Mouse (Mus musculus) kidney, adult 8-10 months (tissue): ENCODE measurements around the gene Adamts3.

Experiments
- DNase-seq, 2 experiments: peaks; one replicate each; pipeline ENCODE4 v3.0.0; 2022

Gene Adamts3

GRCm38 (mm10) chr5:89814552-89814951, 68.6 kb downstream of the Adamts3 start:
- no peak for DNase-seq

GRCm38 (mm10) chr5:89800181-89800816, 82.8 kb downstream of the Adamts3 start:
- DNase-seq, result no peak

- no peak for DNase-seq
Observed at GRCm38 (mm10) chr5:89793706-89794105, 89.4 kb downstream of the Adamts3 start.

GRCm38 (mm10) chr5:89784635-89785034, 98.5 kb downstream of the Adamts3 start:
- no peak for DNase-seq

- DNase-seq, result no peak
Observed at GRCm38 (mm10) chr5:89779823-89780222, 103.3 kb downstream of the Adamts3 start.

GRCm38 (mm10) chr5:89778610-89779009, 104.5 kb downstream of the Adamts3 start:
- DNase-seq, result no peak

- no peak for DNase-seq
Observed at GRCm38 (mm10) chr5:89777411-89777810, 105.7 kb downstream of the Adamts3 start.

GRCm38 (mm10) chr5:89770655-89771355, 112.3 kb downstream of the Adamts3 start:
- DNase-seq, result no peak

- DNase-seq, result no peak
Observed at GRCm38 (mm10) chr5:89763189-89764187, 119.6 kb downstream of the Adamts3 start.

- no peak for DNase-seq
Observed at GRCm38 (mm10) chr5:89760368-89760767, 122.8 kb downstream of the Adamts3 start.

- DNase-seq, result no peak
Observed at GRCm38 (mm10) chr5:89751836-89752235, 131.3 kb downstream of the Adamts3 start.

- DNase-seq, result no peak
Observed at GRCm38 (mm10) chr5:89748185-89748884, 134.8 kb downstream of the Adamts3 start.

- no peak for DNase-seq
Observed at GRCm38 (mm10) chr5:89747149-89747659, 135.9 kb downstream of the Adamts3 start.

- no peak for DNase-seq
Observed at GRCm38 (mm10) chr5:89745112-89745511, 138.0 kb downstream of the Adamts3 start.

- no peak for DNase-seq
Observed at GRCm38 (mm10) chr5:89734759-89735158, 148.4 kb downstream of the Adamts3 start.

GRCm38 (mm10) chr5:89730411-89730810, 152.7 kb downstream of the Adamts3 start:
- no peak for DNase-seq

GRCm38 (mm10) chr5:89728117-89728516, 155.0 kb downstream of the Adamts3 start:
- DNase-seq, result no peak

GRCm38 (mm10) chr5:89727497-89728057, 155.6 kb downstream of the Adamts3 start:
- DNase-seq, result no peak

GRCm38 (mm10) chr5:89714552-89714951, 168.6 kb downstream of the Adamts3 start:
- DNase-seq, result peak in 1 of 2 experiments; percentile 4

- no peak for DNase-seq
Observed at GRCm38 (mm10) chr5:89711116-89711859, 171.8 kb downstream of the Adamts3 start.

GRCm38 (mm10) chr5:89709459-89709858, 173.7 kb downstream of the Adamts3 start:
- no peak for DNase-seq
